Comparison of ENCODE assay signal across 8 mouse cellular contexts in the genomic region with DNA sequence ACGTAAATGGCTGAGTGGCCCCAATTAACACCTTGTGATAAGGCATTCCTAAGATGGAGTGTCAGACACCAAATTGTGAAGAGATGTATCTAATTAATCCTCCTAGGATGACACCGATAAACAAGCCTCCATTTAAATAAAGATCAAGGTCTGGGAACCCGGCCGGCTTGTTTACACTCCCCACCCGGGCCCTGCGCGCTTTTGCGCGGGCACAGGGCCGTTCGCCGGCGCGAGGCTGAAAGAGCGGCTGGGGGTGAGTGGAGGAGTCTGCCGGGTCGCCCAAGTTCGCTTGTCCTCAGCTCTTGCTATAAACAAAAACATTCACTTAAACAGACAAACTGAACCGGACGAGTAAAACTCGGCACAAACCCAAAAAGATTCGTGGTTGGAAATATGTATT. TPM values are rescaled to one million over a fixed set of nuclear protein-coding genes. Genes with fewer than 3 reads are reported as not detected.
DNase-seq lines count a peak whose midpoint lies in the region; ATAC-seq lines count a peak whose summit lies in the region.

No protein-coding gene starts in this region.

- peak overlapping the region; percentile 53 for H3K4me2 ChIP-seq in lung, embryonic 16.5 days (ENCODE audit: low read depth, low read length)
- H3K4me2 ChIP-seq in limb, embryonic 12.5 days, result peak overlapping the region; percentile 58
- peak overlapping the region; percentile 58 for H3K4me2 ChIP-seq in stomach, embryonic 15.5 days

- no peaks in the 10 kb centered on the region for H3K36me3 ChIP-seq in lung, embryonic 16.5 days (ENCODE audit: control insufficient read depth, insufficient read depth, low read length)
- no peaks in the 10 kb centered on the region for H3K36me3 ChIP-seq in limb, embryonic 12.5 days
- H3K36me3 ChIP-seq in stomach, embryonic 15.5 days, result no peaks in the 10 kb centered on the region

- peak; percentile 21 for DNase-seq in adrenal gland, adult 2 months
- DNase-seq in adrenal gland, adult 18-20 months (ENCODE audit: low spot score in 2 of 2), result no peak
- DNase-seq in lung, postnatal 36 days, result no peak
- no peak for DNase-seq in lung, postnatal 10 days

- H3K27ac ChIP-seq in lung, embryonic 16.5 days (ENCODE audit: low read length), result no peak overlapping the region
- H3K27ac ChIP-seq in limb, embryonic 12.5 days, result no peak overlapping the region
- H3K27ac ChIP-seq in stomach, embryonic 15.5 days, result no peak overlapping the region

- under 1% methylated on average over 22 of the region's 22 CpGs for WGBS in lung, embryonic 16.5 days
- WGBS in limb, embryonic 12.5 days, result under 1% methylated on average over 22 of the region's 22 CpGs
- WGBS in stomach, embryonic 15.5 days, result under 1% methylated on average over 22 of the region's 22 CpGs

- no peak overlapping the region for H3K9ac ChIP-seq in lung, embryonic 16.5 days (ENCODE audit: low read length)
- no peak overlapping the region for H3K9ac ChIP-seq in limb, embryonic 12.5 days (replicated peaks)
- H3K9ac ChIP-seq in stomach, embryonic 15.5 days, result no peak overlapping the region

- peaks cover 64% of the 10 kb centered on the region for H3K27me3 ChIP-seq in lung, embryonic 16.5 days (ENCODE audit: control insufficient read depth, insufficient read depth, low read depth, low read length)
- H3K27me3 ChIP-seq in limb, embryonic 12.5 days, result peaks cover 76% of the 10 kb centered on the region
- H3K27me3 ChIP-seq in stomach, embryonic 15.5 days (replicated peaks), result peaks cover 53% of the 10 kb centered on the region

- ATAC-seq in lung, embryonic 16.5 days (ENCODE audit: low read depth), result no peak
- no peak for ATAC-seq in limb, embryonic 12.5 days (ENCODE audit: insufficient number of reproducible peaks, insufficient read depth, low FRiP score, low TSS enrichment, low read depth)
- ATAC-seq in stomach, embryonic 15.5 days (ENCODE audit: insufficient read depth, low FRiP score, low read depth), result no peak
- no peak for ATAC-seq in inflammation-experienced regulatory T-cells, adult 6 months

- H3K9me3 ChIP-seq in lung, embryonic 16.5 days (ENCODE audit: control insufficient read depth, low read length), result no peaks in the 10 kb centered on the region
- H3K9me3 ChIP-seq in limb, embryonic 12.5 days, result no peaks in the 10 kb centered on the region
- no peaks in the 10 kb centered on the region for H3K9me3 ChIP-seq in stomach, embryonic 15.5 days

- peaks cover 12% of the 10 kb centered on the region for H3K4me1 ChIP-seq in lung, embryonic 16.5 days (replicated peaks; ENCODE audit: control insufficient read depth, insufficient read depth, low read length)
- peaks cover 24% of the 10 kb centered on the region for H3K4me1 ChIP-seq in limb, embryonic 12.5 days (replicated peaks)
- peaks cover 23% of the 10 kb centered on the region for H3K4me1 ChIP-seq in stomach, embryonic 15.5 days

- peak overlapping the region; percentile 44 for H3K4me3 ChIP-seq in lung, embryonic 16.5 days (ENCODE audit: low read length)
- peak overlapping the region; percentile 32 for H3K4me3 ChIP-seq in limb, embryonic 12.5 days (replicated peaks)
- H3K4me3 ChIP-seq in stomach, embryonic 15.5 days (replicated peaks), result peak overlapping the region; percentile 36

RNA-seq across cellular contexts. Expression of a gene that starts 9.6 kb away (rescaled TPM):
- under 1 TPM; 0.17 to 0.37 TPM for total RNA-seq in adrenal gland, adult 2 months (2021)
- 0.29 and 0.31 TPM in 2 replicates for polyA plus RNA-seq in adrenal gland, adult 2 months (2012; rRNA removed)
- total RNA-seq in adrenal gland, adult 18-20 months (2021), result under 1 TPM; 0.38 to 0.56 TPM
- polyA plus RNA-seq in lung, embryonic 16.5 days (2015; fragmentation: Nextera tagmentation; extraction: Ambion mirVana), result not detected in 2 replicates
- 0.75 and 2.1 TPM in 2 replicates for polyA plus RNA-seq in limb, embryonic 12.5 days (2016; fragmentation: Nextera tagmentation; extraction: Ambion mirVana)
- 0.08 and 0.10 TPM in 2 replicates for polyA plus RNA-seq in stomach, embryonic 15.5 days (2015; fragmentation: Nextera tagmentation; extraction: Ambion mirVana)
- 10 to 100 TPM in 1 of 3 experiments, under 1 TPM in 2; 0.16 to 10.9 (median 0.62) TPM for polyA plus RNA-seq in inflammation-experienced regulatory T-cells, adult 6 months (2017; shearing (Covaris generic))

RNA-seq across cellular contexts. Expression of a gene that starts 18.4 kb away (rescaled TPM):
- total RNA-seq in adrenal gland, adult 2 months (2021), result 100 to 1,000 TPM; 109 to 121 TPM
- 5.9 and 11.5 TPM in 2 replicates for polyA plus RNA-seq in adrenal gland, adult 2 months (2012; rRNA removed)
- 100 to 1,000 TPM; 102 to 126 TPM for total RNA-seq in adrenal gland, adult 18-20 months (2021)
- polyA plus RNA-seq in lung, embryonic 16.5 days (2015; fragmentation: Nextera tagmentation; extraction: Ambion mirVana), result 40.2 and 41.2 TPM in 2 replicates
- polyA plus RNA-seq in limb, embryonic 12.5 days (2016; fragmentation: Nextera tagmentation; extraction: Ambion mirVana), result 62.4 and 68.5 TPM in 2 replicates
- 54.6 and 59.2 TPM in 2 replicates for polyA plus RNA-seq in stomach, embryonic 15.5 days (2015; fragmentation: Nextera tagmentation; extraction: Ambion mirVana)
- polyA plus RNA-seq in inflammation-experienced regulatory T-cells, adult 6 months (2017; shearing (Covaris generic)), result 10 to 100 TPM; 19.4 to 33.8 (median 29.9) TPM
